In genomic region chr5:3480637-3481395, GRCm38 (mm10) we compare ENCODE assay signal across 14 mouse cellular contexts.
"Had no signal": no experiment of that assay in that cellular context is flagged by ENCODE, and none has a peak within 500 bp of the region (broad histone marks: within the 10 kb centered on the region; RNA-seq: fewer than 3 reads in every experiment).

No protein-coding gene starts in this region.

- ATAC-seq: lung, postnatal 0 days had no signal

- H3K9ac ChIP-seq: liver, embryonic 15.5 days; neural tube, embryonic 13.5 days had no signal

- H3K36me3 ChIP-seq: neural tube, embryonic 13.5 days had no signal

- H3K4me3 ChIP-seq: left cerebral cortex, adult 2 months; limb, embryonic 10.5 days; liver, embryonic 15.5 days; neural tube, embryonic 13.5 days had no signal

- H3K4me1 ChIP-seq: limb, embryonic 10.5 days; neural tube, embryonic 13.5 days had no signal

- H3K27me3 ChIP-seq: liver, embryonic 15.5 days; neural tube, embryonic 13.5 days had no signal

- H3K9me3 ChIP-seq: limb, embryonic 10.5 days; liver, embryonic 15.5 days; neural tube, embryonic 13.5 days had no signal

- H3K4me2 ChIP-seq: liver, embryonic 11.5 days; liver, embryonic 15.5 days; neural tube, embryonic 13.5 days had no signal

- DNase-seq: kidney, postnatal 10 days; kidney, postnatal 4 days; lung, adult 2 months; lung, postnatal 36 days; midbrain, embryonic 14.5 days; right cerebral cortex, adult 18-20 months; right cerebral cortex, postnatal 25 days; thymus, postnatal 4 days had no signal

- H3K27ac ChIP-seq: left cerebral cortex, adult 2 months; limb, embryonic 10.5 days; liver, embryonic 15.5 days; neural tube, embryonic 13.5 days had no signal
